Mouse (Mus musculus) MEL (cell line): Measurements from ENCODE around the gene Zfp536. TPM values are rescaled to one million over a fixed set of nuclear protein-coding genes. Genes with fewer than 3 reads are reported as not detected.

Source experiments
- DNase-seq: peaks from one replicate; pipeline ENCODE4 v3.0.0; 2011; ENCODE audit warnings: low read depth, low spot score
- H3K27ac ChIP-seq: 2 replicates; pipeline ENCODE4 v1.5.1; 2012; ENCODE audit warnings: low read depth, mild to moderate bottlenecking, control low read depth, low read length, moderate library complexity; ENCODE audit not compliant: control insufficient read depth
- H3K27me3 ChIP-seq, 2 experiments: fragments of 150-350 bp in 1 of 2; sonication (generic) in 1 of 2; 2 replicates each; pipeline ENCODE4 v1.6.1; 2012; ENCODE audit warnings: low read length in 2 of 2, mild to moderate bottlenecking in 2 of 2, improper control_type of control experiment in 1 of 2, moderate library complexity in 1 of 2; ENCODE audit not compliant: insufficient read depth in 2 of 2, control insufficient read depth in 1 of 2
- H3K36me3 ChIP-seq, 2 experiments: 2 replicates each; pipeline ENCODE4 v1.6.1; 2012 to 2014; ENCODE audit warnings: low read length in 2 of 2, improper control_type of control experiment in 1 of 2, inconsistent platforms in 1 of 2, mild to moderate bottlenecking in 1 of 2; ENCODE audit not compliant: insufficient read depth in 2 of 2, control insufficient read depth in 1 of 2
- H3K4me1 ChIP-seq, 2 experiments: fragments of 150-350 bp in 1 of 2; sonication (generic) in 1 of 2; 2 replicates each; pipeline ENCODE4 v1.6.1; 2012; ENCODE audit warnings: low read length in 2 of 2, improper control_type of control experiment in 1 of 2, mild to moderate bottlenecking in 1 of 2; ENCODE audit not compliant: insufficient read depth in 2 of 2, control insufficient read depth in 1 of 2
- H3K4me3 ChIP-seq, 2 experiments: fragments of 150-350 bp in 1 of 2; sonication (generic) in 1 of 2; 2 replicates each; pipeline ENCODE4 v1.5.1; 2012; ENCODE audit warnings: low read depth in 2 of 2, low read length in 2 of 2, mild to moderate bottlenecking in 2 of 2, moderate library complexity in 2 of 2, control low read depth in 1 of 2, improper control_type of control experiment in 1 of 2; ENCODE audit not compliant: control insufficient read depth in 1 of 2, insufficient read depth in 1 of 2
- H3K79me2 ChIP-seq: 2 replicates; pipeline ENCODE4 v1.6.1; 2012; ENCODE audit warnings: mild to moderate bottlenecking, low read length, moderate library complexity; ENCODE audit not compliant: control insufficient read depth, poor library complexity, insufficient read depth
- H3K9ac ChIP-seq: 2 replicates; pipeline ENCODE4 v1.6.1; 2012; ENCODE audit warnings: low read depth, mild to moderate bottlenecking, control low read depth, low read length, moderate library complexity; ENCODE audit not compliant: control insufficient read depth, poor library complexity, severe bottlenecking
- H3K9me3 ChIP-seq: fragments of 150-350 bp; sonication (generic); replicated peaks from 2 replicates; pipeline ENCODE4 v1.6.1; 2012; ENCODE audit warnings: mild to moderate bottlenecking, low read length, improper control_type of control experiment, moderate library complexity; ENCODE audit not compliant: insufficient read depth
- BHLHE40 ChIP-seq: IDR thresholded peaks from 2 replicates; pipeline ENCODE4 v1.6.1; 2012; ENCODE audit warnings: low read depth, mild to moderate bottlenecking, inconsistent platforms, low read length, improper control_type of control experiment, borderline replicate concordance
- CHD1 ChIP-seq: IDR thresholded peaks from 2 replicates; pipeline ENCODE4 v1.6.1; 2012; ENCODE audit warnings: low read depth, mild to moderate bottlenecking, inconsistent platforms, low read length, improper control_type of control experiment
- CTCF ChIP-seq, 3 experiments: IDR thresholded peaks in 2 of 3; conservative IDR thresholded peaks in 1 of 3; 2 replicates each; pipeline ENCODE4 v1.5.1; 2011 to 2012; ENCODE audit warnings: low read length in 3 of 3, low read depth in 2 of 3, mild to moderate bottlenecking in 2 of 3, improper control_type of control experiment in 1 of 3, inconsistent platforms in 1 of 3, mixed read lengths in 1 of 3, moderate library complexity in 1 of 3; ENCODE audit not compliant: control insufficient read depth in 1 of 3, insufficient read depth in 1 of 3, poor library complexity in 1 of 3, severe bottlenecking in 1 of 3
- ELF1 ChIP-seq: IDR thresholded peaks from 2 replicates; pipeline ENCODE4 v1.6.1; 2014; ENCODE audit warnings: low read depth, mild to moderate bottlenecking, inconsistent platforms, low read length, improper control_type of control experiment, moderate library complexity
- ETS1 ChIP-seq: IDR thresholded peaks from 2 replicates; pipeline ENCODE4 v1.6.1; 2012; ENCODE audit warnings: low read depth, mild to moderate bottlenecking, inconsistent platforms, low read length, improper control_type of control experiment, moderate library complexity
- GATA1 ChIP-seq: IDR thresholded peaks from 2 replicates; pipeline ENCODE4 v1.6.1; 2011; ENCODE audit warnings: low read depth, low read length, improper control_type of control experiment
- HCFC1 ChIP-seq: IDR thresholded peaks from 2 replicates; pipeline ENCODE4 v1.6.1; 2012; ENCODE audit warnings: low read depth, mild to moderate bottlenecking, inconsistent platforms, low read length, improper control_type of control experiment, moderate library complexity
- MEF2A ChIP-seq: IDR thresholded peaks from 2 replicates; pipeline ENCODE4 v1.6.1; 2014; ENCODE audit warnings: low read depth, mild to moderate bottlenecking, inconsistent platforms, low read length, improper control_type of control experiment; ENCODE audit not compliant: poor library complexity, insufficient replicate concordance, severe bottlenecking; ENCODE audit errors: extremely low read depth
- MYB ChIP-seq: IDR thresholded peaks from 2 replicates; pipeline ENCODE4 v1.6.1; 2011; ENCODE audit warnings: mild to moderate bottlenecking, low read depth, low read length, improper control_type of control experiment
- MYC ChIP-seq: IDR thresholded peaks from 2 replicates; pipeline ENCODE4 v1.6.1; 2011; ENCODE audit warnings: low read depth, mild to moderate bottlenecking, low read length, improper control_type of control experiment, moderate library complexity
- NRF1 ChIP-seq: IDR thresholded peaks from 2 replicates; pipeline ENCODE4 v1.6.1; 2014; ENCODE audit warnings: low read depth, mild to moderate bottlenecking, inconsistent platforms, low read length, improper control_type of control experiment, moderate library complexity; ENCODE audit not compliant: poor library complexity, insufficient read depth, severe bottlenecking
- POLR2A ChIP-seq, 2 experiments: IDR thresholded peaks; 2 replicates each; pipeline ENCODE4 v1.6.1; 2011 to 2012; ENCODE audit warnings: low read length in 2 of 2, mild to moderate bottlenecking in 2 of 2, control low read depth in 1 of 2, improper control_type of control experiment in 1 of 2, low read depth in 1 of 2, moderate library complexity in 1 of 2; ENCODE audit not compliant: control insufficient read depth in 1 of 2, insufficient read depth in 1 of 2, poor library complexity in 1 of 2
- RAD21 ChIP-seq: IDR thresholded peaks from 2 replicates; pipeline ENCODE4 v1.6.1; 2011; ENCODE audit warnings: mild to moderate bottlenecking, low read depth, low read length, improper control_type of control experiment
- SIN3A ChIP-seq: IDR thresholded peaks from 2 replicates; pipeline ENCODE4 v1.6.1; 2012; ENCODE audit warnings: low read length, improper control_type of control experiment, inconsistent platforms
- SMC3 ChIP-seq: IDR thresholded peaks from 2 replicates; pipeline ENCODE4 v1.6.1; 2011; ENCODE audit warnings: low read depth, low read length, improper control_type of control experiment
- TAL1 ChIP-seq: IDR thresholded peaks from 2 replicates; pipeline ENCODE4 v1.6.1; 2012; ENCODE audit warnings: mild to moderate bottlenecking, inconsistent platforms, low read length, moderate library complexity, mixed read lengths
- TCF12 ChIP-seq: IDR thresholded peaks from 2 replicates; pipeline ENCODE4 v1.6.1; 2014; ENCODE audit warnings: low read depth, mild to moderate bottlenecking, inconsistent platforms, low read length, improper control_type of control experiment, moderate library complexity
- USF1 ChIP-seq: IDR thresholded peaks from 2 replicates; pipeline ENCODE4 v1.6.1; 2014; ENCODE audit warnings: low read depth, mild to moderate bottlenecking, inconsistent platforms, low read length, improper control_type of control experiment, moderate library complexity
- USF2 ChIP-seq, 2 experiments: IDR thresholded peaks; 2 replicates each; pipeline ENCODE4 v1.6.1; 2011 to 2012; ENCODE audit warnings: improper control_type of control experiment in 2 of 2, low read length in 2 of 2, borderline replicate concordance in 1 of 2, inconsistent platforms in 1 of 2, low read depth in 1 of 2, mild to moderate bottlenecking in 1 of 2; ENCODE audit not compliant: insufficient read depth in 1 of 2
- ZMIZ1 ChIP-seq: IDR thresholded peaks from 2 replicates; pipeline ENCODE4 v1.6.1; 2012; ENCODE audit warnings: low read depth, mild to moderate bottlenecking, inconsistent platforms, low read length, improper control_type of control experiment, moderate library complexity
- ZNF384 ChIP-seq: IDR thresholded peaks from 2 replicates; pipeline ENCODE4 v1.6.1; 2012; ENCODE audit warnings: low read depth, mild to moderate bottlenecking, inconsistent platforms, low read length, improper control_type of control experiment
- polyA plus RNA-seq, 2 experiments: library from polyadenylated mRNA; stranded (reverse) in 1 of 2; unstranded in 1 of 2; fragments of >175 nt in 1 of 2; fragments of >200 nt in 1 of 2; gene quantifications; 2 replicates each; pipeline versions ENCODE4 v1.2.1 to v1.2.4; 2012; ENCODE audit warnings: low replicate concordance in 2 of 2, low read depth in 1 of 2; ENCODE audit not compliant: insufficient read length in 2 of 2, insufficient read depth in 1 of 2, missing spikeins in 1 of 2
- total RNA-seq: library from RNA; depleted of rRNA; stranded (reverse); fragments of 300-350 nt; gene quantifications from 2 replicates; pipeline ENCODE4 v1.2.3, GENCODE M21; 2012

Zfp536 gene
- total and polyA plus RNA-seq, 3 experiments = not detected

GRCm38 (mm10) chr7:37482564-37482963 is 290.9 kb downstream of the Zfp536 start:
- H3K36me3 ChIP-seq = no peaks in the 10 kb centered on the region
- no peak overlapping the region for H3K9ac ChIP-seq
- no peaks in the 10 kb centered on the region for H3K79me2 ChIP-seq
- no peaks in the 10 kb centered on the region for H3K27me3 ChIP-seq
- H3K4me1 ChIP-seq = no peaks in the 10 kb centered on the region
- H3K27ac ChIP-seq = no peak overlapping the region
- H3K9me3 ChIP-seq = no peaks in the 10 kb centered on the region
- TF ChIP-seq NRF1 (no peak), CTCF (IDR thresholded peaks at IDR 0.05 in 2 of 3, conservative IDR thresholded peaks at IDR 0.05 in 1 of 3; ENCODE audit: control insufficient read depth in 1 of 3, insufficient read depth in 1 of 3, low read depth in 2 of 3, low read length in 3 of 3, poor library complexity in 1 of 3, severe bottlenecking in 1 of 3) (0 out of 6 replicates have a peak, but pooled peaks of 1 of the 3 experiments have one; percentile 4)
- H3K4me3 ChIP-seq = no peak overlapping the region
- no peak for DNase-seq

GRCm38 (mm10) chr7:37481165-37481564 is 292.3 kb downstream of the Zfp536 start:
- Histone ChIP-seq H3K4me3 (no peak overlapping the region), H3K9ac (no peak overlapping the region), H3K4me1 (no peaks in the 10 kb centered on the region), H3K27me3 (no peaks in the 10 kb centered on the region), H3K27ac (no peak overlapping the region), H3K36me3 (no peaks in the 10 kb centered on the region), H3K79me2 (no peaks in the 10 kb centered on the region), H3K9me3 (no peaks in the 10 kb centered on the region)
- DNase-seq = no peak
- TF ChIP-seq MEF2A (no peak), POLR2A (IDR thresholded peaks at IDR 0.05; ENCODE audit: control insufficient read depth in 1 of 2, insufficient read depth in 1 of 2, low read depth in 1 of 2, low read length in 2 of 2, poor library complexity in 1 of 2) (no peak), ETS1 (no peak), RAD21 (no peak), MYC (no peak), TCF12 (no peak), MYB (no peak), ZMIZ1 (no peak), SMC3 (no peak), HCFC1 (no peak), USF2 (IDR thresholded peaks at IDR 0.05; ENCODE audit: borderline replicate concordance in 1 of 2, insufficient read depth in 1 of 2, low read depth in 1 of 2, low read length in 2 of 2) (no peak), GATA1 (no peak), TAL1 (no peak), SIN3A (no peak), BHLHE40 (no peak), ELF1 (no peak), USF1 (no peak), ZNF384 (no peak), CHD1 (no peak), NRF1 (no peak)
